Mouse (Mus musculus) thymus, adult 18-20 months (tissue): ENCODE data around the gene Hand2.

Experiments used
- DNase-seq, 2 experiments: peaks; one replicate each; pipeline ENCODE4 v3.0.0; 2022; ENCODE audit warnings: mixed read lengths in 2 of 2

Gene Hand2

DNA sequence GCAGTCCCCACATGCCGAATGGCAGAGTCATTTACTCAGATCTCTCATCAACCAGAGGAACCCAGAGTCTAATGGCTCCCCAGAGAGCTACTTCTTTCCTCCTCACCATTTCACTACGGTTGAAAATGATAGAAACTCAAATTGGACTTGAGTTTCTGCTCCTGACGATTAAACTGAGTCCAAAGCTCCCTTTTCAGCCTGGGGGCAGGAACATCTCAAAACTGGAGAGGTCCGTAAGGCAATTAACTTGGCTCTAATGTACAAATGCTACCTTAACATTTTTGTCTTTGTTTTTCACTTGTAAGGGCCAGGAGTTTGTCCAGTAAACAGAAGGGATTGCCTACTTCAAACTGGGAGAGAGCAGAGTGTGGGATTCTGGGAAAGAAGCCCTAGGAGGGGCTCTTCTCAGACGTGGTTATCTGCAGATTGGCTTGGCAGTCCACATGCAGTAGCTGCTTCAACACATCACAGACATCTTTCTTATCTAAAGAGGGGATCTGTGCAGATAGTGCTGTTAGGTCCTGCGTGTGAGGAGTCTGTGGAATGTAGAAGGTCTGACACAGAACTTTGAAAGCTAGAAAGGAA lies 23.0 kb downstream of the Hand2 start:
- no peak for DNase-seq

DNA sequence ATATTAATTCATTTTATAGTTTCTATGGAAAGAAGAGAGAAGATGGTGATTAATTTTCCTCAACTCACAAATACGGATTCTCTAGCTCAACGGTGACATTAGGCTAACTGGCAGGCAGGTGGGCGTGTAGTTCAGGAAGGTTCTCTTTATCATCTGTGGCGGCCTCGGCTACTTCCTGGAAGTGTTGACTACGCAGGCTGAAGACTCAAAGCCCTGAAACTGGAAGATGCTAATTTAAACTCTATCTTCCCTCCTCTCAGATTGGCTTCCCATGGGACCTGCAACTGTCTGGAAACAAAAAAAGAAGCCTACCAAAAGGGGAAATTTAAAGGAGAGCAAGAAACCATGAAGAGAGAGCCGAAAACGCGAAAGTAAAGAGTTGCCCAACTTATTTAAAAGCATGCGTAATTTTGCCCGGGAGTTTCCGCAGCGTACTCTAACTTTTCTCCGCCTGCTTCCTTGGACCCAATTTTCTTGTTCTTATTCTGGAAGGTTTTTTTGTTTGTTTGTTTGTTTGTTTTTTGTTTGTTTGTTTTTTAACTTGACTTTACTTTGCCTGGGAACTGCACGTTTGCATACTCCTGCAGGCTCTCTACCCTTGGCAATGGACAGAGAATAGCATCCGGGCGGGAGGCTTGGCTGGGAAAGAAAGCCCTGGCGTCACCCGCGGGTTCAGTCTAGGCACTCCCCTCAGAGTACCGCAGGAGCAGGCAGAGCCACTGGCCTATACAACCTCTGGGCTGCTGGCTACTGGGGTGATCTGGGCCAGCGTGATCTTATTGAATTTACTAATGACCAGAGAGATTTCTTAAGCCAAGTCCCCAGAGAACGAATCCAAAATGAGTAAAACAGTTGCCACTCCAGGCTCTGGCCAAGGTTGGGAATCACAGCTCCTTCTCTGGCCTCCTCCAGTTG lies 24.4 kb downstream of the Hand2 start:
- DNase-seq = no peak

DNA sequence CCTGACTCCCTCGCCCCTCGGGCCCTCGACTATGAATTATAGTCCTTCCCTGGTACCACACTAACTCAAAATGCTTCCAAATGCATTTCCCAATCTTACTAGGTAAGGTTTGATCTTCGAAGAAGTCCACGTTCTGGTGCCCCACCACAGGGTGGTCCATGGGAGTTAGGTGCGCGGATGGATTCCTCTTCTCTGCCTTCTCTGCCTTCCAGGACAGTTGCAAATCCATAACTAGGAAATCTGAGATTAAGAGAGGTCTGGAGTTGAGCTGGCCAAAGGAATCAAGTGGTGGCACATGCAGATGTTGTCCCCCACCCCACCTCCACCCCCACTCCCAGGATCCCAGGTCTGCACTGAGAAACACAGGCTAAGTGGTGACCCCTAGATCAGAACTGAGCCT lies 25.6 kb downstream of the Hand2 start:
- no peak for DNase-seq

DNA sequence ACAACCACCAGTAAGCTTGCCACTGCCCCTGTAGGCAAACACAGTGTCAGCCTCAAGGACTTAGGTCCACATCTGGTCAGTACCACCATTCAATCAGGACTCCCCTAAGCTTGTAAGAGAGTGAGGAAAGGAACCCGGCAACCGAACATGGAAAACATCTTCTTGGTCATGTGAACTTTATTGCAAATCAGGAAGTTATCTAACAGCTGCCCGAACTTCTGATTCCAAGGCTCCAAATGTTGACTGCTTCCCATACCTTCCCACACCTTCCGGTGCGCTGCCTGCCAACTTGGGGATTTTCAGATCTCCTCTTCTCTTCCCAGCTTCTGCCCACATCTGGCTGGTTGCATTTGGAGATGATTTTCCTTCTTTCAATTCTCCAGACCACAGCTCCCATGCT lies 26.4 kb downstream of the Hand2 start:
- no peak for DNase-seq

DNA sequence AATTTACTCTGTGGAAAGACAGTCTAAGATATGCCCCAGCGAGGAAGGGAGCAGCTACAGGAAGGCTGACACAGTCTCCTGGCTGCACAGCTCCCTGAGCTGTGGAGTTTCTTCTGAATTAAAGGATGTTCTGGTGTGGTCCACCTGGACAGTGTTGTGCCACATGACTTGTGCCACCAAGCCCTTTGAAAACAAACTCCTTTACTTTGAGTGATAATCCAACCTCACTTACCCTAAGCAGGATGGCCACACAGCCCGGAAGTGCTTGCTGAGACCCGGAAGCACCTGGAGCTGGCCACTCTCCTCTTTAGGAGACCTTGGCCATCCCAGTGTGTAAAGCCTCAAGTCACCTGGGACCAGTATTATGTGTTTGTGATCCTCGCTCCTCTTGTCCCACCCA lies 27.5 kb downstream of the Hand2 start:
- no peak for DNase-seq

DNA sequence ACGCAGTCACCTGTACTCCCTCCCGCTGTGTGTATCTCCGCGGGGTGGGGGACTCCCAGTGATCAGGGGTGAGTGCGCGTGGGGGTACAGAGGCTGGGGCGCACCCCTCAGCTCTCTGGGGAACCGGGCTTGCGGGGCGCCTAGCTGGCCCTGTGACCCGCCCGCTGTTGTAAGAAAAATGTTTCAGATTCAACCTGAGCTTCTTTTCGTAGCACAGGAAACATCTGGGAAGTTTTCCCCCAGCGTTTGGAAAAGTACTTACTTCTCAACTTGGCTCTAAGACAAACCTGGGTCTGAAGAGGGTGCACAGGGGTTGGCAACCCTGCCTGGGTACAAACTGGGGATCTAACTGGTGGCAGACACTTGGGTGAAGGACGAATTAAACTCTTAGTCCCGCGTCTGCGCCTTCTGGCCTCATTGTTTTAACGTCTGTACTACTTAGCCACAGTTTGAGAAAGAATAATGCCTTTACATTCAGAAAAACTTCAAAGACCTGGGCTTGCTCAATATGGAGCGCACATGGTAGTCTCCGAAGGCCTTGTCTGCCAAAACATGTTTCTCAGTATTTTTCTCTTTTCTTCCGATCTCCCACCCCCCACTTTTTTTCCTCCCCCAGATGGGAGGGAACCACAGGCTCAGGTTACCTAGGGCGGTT lies 28.2 kb downstream of the Hand2 start:
- DNase-seq = no peak

DNA sequence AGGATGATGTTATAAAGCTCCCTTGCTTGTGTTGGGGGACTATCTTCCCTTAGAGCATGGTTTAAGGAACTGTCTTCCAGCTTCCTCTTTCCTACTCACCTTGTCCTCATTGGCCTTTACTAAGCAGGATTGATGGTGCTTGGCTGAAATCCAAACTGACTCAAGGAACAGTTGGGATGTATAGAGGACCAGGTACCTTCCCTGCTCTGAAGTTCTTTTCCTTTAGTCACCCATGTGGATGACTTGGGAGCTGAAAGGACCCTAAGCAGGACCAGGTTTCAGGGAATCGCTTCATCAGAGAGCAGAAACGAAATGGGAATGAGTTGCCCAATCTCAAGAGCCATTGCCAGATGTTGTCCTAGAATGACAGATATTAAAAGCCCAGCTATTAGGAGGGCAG lies 31.1 kb downstream of the Hand2 start:
- DNase-seq = no peak

DNA sequence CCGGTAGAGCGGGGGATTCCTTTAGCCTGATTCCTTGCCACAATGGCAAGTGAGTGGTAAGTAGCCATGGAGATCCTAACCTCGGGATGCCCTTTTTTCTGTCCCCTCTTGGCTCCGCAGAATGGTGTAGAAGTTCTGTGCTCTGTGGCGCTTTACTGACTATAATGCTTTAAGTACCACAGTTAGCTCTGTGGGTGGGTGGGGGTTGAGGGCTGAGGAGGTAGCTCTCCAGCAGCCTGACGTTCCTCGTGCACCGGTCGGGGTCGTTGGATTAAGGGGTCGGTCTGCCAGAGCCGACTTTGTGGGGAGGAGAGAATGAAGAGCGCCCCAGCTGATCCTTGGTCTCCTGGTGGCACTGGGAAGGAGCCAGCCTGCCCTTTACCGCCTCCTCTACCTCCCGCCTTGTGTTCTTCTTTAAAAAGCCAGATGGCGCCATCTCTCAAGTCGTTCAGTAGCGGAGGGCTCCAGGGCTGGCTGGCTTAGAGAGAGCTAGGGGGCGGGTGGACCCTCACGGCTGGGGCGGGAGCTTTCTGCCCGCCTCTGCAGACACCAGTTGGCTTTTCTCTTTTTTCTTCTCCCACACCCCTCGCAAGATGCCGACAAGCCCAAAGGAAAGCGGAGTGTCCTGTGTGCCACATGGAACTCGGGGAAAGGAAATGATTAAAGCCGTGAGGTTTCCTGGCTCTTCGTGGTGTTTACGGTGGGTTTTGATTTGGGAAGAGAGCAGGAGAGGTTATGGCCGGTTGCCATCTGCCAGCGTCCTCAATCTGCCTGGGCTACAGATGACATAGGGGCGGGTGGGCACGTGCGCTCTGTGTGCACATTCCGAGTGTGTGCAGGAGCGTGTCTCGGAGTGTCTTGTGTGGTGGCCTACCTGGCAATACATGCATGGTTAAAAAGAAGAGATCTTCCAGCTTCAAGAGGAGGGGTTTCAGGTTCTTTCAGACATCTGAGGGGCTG lies 32.8 kb downstream of the Hand2 start:
- DNase-seq = no peak

DNA sequence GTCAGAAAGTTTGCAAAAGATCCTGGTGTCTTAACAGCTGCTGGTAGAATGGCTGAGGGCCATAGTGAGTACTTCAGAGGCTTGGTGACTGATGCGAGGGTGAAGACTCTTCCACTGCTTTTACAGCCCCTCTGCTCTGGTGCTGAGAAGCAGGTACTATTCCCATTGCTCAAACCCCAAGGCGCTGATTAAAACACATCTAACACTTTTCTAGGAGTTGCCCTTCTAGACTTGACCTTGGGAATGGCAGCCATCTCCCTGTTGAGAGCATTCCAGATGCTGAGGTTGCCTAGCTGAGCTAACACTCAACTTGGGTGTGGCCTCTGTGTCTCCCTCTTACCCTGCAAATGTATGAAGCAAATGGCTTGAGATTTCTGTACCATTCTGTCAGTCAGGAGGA lies 34.1 kb downstream of the Hand2 start:
- no peak for DNase-seq

DNA sequence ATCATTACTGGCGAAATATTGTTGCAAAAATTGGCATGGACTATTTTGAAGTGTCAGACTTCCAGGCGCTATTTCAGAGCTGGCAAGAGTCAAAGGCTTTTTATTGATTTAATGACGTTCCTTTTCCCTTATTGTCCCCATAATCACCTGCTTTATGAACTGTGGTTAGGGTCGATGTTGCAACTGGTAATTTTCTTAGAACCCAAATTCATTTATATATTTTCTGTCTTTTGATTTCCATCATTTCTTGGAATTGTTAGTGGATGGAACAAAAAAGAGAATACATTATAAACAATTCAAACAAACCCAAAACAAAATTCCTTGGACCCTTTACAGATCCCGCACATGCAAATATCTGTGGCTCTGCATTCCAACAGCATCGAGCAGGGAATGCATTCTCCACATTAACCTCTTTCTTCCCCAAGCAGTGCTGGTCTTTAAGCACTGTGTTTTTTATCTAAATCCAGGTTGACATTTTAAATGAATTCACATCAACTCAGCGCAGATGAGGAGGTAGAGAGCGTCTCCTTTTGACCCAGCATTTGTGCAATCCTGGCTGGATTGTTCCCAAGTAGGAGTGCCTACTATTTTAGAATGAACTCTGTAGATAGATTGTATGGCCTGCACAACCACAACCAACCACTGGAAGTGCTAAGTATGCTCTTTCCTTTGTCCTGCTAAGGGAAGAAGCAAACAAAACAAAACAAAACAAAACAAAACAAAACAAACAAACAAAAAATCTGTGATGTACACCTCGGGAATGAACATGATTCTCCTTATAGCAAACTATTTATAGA lies 35.9 kb downstream of the Hand2 start:
- no peak for DNase-seq

DNA sequence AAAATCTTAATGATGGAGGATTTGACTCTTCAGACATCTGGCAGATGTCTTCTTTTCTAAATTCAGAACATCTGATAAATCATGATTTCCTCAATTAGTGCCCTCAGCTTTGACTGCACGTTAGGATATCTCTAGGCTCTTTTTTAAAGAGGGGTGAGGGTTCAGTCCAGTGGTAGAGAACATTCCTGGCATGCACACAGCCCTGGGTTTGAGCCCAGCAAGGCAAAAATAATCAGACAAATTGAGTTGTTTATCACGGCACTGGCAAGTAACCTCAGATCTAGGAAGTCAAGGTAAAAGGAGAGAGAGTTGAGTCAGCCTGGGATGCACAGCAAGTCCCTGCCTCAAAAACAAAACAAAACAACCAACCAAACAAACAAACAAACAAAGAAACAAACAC lies 39.7 kb downstream of the Hand2 start:
- DNase-seq = no peak

DNA sequence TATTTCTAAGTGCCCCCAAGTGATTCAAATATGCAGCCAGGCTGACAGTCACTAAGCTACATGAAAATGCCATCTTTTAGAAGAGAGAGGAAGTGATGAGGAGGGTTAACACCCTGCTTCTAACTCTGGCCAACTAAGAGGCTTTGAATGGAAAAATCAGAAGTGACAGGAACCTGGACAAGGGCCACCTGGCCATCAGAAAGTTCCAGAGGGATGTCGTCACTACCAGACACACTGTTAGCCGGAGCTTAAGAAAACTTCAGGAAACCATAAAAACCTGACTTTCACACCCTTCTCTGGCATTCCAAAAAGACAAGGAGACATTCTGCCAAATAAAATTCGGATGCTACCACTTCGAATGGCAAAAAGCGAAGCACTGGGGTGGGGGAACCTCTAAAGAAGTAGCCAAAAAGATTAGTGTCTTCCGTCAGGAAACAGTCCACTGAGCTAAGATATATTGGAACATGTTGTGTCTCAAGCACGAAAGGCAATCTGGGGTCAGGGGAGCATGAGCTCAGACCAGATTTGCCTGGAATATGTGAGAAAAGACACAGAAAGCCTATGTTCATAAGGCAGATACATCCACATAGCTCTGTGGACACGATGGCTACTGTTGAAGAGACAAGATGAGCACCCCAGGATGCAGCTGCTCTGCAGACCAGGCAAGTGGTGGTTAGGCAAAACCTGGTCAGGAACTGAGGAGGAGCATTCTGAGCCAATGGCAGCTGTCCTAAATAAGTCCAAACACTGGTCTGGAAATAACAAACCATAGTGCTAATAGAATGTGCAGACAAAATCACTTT lies 40.4 kb downstream of the Hand2 start:
- no peak for DNase-seq

DNA sequence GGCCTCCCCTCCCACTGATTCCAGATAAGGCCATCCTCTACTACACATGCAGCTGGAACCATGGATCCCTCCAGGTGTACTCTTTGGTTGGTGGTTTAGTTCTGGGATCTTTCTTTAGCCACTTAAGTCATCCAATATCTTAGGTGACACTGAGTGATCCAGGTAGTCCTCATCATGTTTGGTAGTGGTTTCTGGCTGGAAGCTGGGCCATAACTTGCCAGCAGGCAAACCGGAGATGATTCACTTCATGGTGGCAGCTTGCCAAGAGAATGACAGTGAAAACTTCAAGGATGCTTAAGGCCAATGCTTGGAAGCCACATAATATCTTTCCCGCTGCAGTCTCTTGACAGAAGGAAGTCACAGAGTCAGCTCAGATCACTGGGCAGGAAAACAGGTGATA lies 42.1 kb downstream of the Hand2 start:
- DNase-seq = no peak

DNA sequence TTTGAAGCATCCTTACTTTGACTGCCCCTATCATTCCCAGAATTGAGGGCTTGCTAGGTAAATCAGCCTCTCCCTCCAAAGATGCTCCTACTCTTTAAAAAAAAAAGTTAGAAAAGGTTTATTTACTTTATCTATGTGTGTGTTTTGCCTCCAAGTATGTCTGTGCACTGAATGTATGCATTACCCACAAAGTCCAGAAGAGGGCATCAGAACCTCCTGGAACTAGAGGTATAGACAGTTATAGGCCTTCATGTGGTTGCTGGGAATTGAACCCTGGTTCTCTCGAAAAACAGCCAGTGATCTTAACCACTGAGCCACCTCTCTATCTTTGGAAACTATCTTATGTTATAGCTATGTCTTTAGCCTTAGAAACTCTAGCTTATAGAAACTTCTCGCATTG lies 53.3 kb downstream of the Hand2 start:
- DNase-seq = no peak
